Mouse (Mus musculus): ENCODE measurements around the gene Ccdc28a.

The Ccdc28a gene

DNA sequence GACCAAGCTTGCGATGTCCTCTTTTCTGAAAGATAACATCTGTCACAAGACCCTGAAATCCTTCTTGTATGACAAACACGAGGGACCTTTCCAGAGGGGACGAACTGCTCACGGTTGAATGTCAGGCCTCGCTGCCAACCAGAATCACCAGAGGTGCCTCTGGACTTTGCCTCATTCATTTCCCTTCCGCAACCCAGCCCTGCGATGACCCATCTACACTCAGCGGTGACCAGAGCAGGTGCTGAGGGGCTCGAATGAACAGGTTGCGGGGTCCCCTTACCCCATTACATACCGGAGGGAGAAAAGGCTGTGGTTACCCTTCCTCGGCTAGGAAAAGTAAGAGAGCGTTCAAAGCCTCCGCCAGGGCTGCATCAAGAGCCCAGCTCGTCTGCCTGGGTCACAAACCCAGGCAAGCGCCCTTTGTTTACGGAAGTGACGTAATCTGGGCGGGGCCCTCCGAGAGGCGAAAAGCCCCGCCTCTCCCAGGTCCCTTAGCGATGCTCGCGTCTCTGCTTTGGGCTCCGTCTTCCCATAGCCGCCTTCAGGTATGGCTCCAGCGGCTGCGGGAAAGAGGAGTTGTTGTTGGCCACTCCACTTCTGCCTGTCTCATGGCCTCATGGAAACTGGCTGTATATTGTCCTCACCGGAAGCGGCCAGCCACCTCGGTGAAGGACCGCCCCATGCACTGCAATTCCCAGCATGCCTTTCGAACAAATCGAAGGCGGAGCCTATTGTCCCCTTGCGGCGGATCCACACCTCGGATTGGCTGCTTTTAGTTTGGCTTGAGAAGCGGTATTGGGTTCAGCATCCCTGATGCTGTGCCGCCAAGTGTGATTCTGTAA lies at the start of gene Ccdc28a:
Gene Ccdc28a (minus strand): TSS at position 439 of the 842 bp plus-strand sequence.
- DNase-seq (ENCODE audit: low spot score in 2 of 2), result peak; percentile 93 to 95

DNA sequence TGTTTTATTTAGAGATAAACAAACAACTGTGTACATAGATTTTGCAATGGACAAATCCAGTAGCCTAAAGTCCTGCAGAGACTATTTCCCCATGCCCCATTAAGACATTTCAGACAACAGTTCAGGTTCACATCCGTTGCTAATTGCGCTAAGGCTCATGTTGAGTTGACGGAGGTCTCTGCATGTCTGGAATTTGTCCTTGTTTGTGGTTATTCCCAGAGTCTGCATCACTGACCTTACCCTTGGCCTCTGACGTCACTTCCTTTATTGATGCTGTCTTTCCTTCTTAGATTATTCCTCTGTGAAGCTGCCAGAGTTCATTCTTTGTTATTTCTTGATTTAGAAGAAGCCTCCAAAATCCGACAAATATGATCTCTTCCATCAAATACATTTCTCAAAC lies 49.2 kb upstream of the Ccdc28a start:
- no peak for DNase-seq (ENCODE audit: low spot score in 2 of 2)

DNA sequence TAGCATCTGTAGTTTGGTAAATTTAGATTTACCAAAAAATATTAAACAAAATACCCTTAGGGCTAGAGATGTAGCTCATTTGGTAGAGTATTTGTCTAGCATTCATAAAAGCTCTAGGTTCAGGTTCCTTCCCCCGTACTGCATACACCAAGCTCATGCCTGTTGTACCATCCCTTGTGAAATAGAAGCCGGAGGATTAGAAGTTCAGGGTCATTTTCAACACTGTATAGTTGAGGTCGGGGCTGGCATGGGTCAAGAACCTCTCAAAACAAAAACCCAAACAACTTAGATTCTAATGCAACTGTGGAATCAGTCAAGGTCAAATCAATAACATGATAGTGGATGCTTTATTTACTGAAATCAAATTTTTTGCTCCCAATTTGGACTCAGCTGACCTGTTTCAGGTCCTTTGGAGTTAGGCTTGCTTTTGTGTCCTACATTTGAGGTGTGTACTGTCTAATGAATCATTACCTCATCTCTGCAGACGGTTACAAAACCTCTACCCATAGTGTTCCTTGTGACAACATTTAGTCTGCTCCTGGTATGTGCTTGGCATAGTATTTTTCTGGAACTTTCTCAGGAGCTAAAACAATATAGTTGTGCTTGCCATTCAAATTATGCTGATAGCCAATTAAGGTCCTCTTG lies 41.4 kb upstream of the Ccdc28a start:
- no peak for DNase-seq (ENCODE audit: low spot score in 2 of 2)

DNA sequence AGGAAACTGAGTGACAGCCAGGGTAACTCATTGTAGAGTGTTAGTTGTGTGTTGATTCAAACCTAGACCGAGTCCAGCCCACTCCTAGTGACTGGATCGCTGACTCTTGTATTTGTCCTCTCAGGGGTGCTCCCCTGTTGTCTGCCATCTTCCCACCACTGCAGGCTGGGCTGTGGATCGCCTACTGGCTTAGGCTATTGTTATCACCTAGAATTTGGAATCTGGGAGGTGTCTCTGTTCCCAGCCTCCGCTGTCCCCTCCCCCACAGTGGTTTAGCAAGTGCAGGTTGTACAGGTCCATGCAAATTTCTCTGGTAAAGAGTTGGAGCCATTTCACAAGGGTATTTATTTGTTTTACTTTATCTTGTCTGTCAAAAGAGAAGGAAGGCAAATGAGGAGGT lies 16.5 kb upstream of the Ccdc28a start:
- DNase-seq (ENCODE audit: low spot score in 2 of 2), result no peak

DNA sequence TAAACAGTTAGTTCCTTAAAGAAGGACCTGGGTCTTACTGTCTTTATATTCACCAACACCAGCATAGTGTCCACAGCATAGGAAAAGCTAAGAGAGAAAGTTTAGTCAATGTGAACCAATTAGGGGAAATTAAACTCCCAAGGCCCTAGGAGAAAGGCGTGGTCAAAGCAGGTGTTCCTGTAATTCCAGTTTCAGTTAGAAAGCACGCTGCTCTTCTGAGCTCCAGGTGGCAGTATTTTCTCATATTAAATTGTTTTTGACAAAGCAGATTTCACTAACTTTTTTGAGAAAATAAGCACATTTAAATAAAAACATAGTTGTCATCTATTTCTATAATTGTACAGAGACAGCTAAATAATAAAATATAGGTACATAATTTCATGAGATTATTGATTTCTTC lies 8.8 kb upstream of the Ccdc28a start:
- DNase-seq (ENCODE audit: low spot score in 2 of 2), result no peak

DNA sequence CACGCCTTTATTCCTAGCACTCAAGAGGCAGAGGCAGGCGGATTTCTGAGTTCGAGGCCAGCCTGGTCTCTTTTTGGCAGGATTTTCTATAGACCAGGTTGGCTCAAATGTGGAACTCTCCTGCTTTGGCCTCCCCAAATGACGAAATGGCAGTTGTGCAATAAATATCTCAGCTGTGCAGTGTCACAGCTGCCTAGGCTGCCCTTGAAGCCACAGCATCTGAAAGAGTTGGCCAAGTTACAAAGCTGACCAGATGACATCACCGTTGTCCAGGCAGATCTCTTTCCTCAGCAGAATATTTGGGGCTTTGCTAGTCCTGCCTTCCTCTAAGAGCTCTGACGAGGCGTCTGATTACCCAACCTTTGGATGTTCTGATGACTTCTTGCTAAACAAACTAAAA lies 2.4 kb upstream of the Ccdc28a start:
- DNase-seq (ENCODE audit: low spot score in 2 of 2), result no peak

DNA sequence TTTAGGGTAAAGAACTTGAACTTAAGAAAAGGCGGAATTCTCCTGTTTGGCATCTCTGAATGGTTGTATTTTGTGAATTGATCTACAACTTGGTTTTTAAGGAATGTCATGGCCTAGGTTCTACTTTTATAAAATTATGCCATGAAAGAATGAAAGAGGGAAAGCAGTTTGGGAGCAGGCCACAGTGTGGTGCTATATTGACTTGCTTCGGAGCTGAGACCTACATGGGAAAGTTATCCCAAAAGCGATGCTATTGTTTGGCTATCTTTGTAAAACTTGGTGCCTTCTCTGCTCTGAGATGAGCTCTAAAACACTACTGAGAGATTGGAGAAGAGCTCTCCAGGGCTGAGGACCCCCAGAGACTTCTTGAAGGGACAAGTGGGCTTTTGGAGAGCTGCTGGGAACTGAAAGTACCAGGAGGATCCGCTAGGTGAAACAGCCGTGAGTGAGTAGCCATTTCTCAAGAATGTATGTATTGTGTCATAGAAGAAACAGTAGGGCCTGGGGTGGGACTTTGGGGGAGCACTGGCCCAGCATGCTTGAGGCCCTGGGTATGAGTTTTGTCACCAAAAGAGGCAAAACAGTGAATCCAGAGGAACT lies 1.6 kb upstream of the Ccdc28a start:
- DNase-seq (ENCODE audit: low spot score in 2 of 2), result no peak

DNA sequence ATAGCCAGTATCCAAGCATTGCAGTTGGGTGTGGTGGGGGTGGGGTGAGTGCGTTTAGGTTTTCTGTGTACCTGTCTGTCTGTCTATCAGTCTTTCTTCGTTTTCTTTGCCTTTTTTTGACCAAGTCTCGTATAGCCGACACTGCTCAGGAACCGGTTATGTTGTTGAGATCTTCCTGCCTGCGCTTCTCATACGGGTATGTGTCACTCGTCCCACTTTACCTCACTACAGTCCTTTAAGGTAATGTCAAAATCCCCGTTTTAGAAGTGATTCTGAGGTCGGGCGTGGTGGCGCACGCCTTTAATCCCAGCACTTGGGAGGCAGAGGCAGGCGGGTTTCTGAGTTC lies 577 bp upstream of the Ccdc28a start:
- DNase-seq (ENCODE audit: low spot score in 2 of 2), result no peak

DNA sequence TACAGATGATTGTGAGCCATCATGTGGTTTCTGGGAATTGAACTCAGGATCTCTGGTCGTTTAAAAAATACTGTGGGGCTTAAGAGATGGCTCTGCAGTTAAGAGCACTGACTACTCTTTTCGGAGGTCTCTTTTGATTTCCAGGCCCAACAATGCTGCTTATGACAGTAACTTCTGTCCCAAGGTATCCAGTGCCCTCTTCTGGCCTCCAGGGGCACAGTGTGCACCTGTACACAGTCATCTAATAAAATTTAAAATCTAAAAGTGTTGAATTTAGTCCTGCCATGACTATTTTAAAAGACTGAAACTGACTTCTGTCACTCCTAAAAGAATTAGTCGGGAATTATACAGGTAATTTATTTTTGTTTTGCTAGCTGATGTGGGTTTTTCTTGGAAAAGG lies 907 bp downstream of the Ccdc28a start:
- no peak for DNase-seq (ENCODE audit: low spot score in 2 of 2)

DNA sequence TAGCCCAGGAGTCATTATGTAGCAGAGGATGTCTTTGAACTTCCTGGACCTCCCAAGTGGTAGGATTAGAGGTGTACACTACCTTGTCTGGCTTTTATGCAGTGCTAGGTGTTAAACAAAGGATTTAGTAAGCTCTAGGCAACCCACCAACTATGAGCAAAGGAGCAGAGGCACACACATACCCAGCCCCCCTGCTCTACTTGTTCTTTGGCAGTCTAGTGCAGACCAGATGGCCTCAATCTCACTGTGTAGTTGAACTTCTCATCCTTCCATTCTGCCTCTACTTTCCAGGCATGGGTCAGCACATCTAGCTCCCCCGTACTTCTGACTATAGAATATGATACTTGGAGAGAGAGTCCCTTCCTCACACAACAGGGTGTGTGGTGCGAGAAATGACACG lies 10.4 kb downstream of the Ccdc28a start:
- DNase-seq (ENCODE audit: low spot score in 2 of 2), result no peak

DNA sequence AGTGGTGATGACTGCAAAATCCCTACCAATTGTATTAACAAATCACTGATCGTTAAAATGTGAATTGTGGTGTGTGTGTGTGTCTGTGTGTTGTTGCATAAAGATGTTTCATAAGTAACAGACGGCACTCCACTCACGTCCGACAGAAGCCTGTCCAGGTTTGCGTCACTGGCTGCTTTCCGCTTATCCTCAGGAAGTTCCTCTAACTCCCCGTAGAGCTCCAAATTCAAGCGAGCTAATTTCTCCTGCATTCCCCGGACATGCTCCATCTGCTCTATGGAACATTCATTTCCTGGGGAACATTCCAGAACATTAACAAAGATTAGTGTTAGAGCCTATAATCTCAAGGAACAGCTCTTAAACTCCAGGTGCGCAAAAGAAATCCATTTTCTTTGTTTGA lies 15.4 kb downstream of the Ccdc28a start:
- no peak for DNase-seq (ENCODE audit: low spot score in 2 of 2)

DNA sequence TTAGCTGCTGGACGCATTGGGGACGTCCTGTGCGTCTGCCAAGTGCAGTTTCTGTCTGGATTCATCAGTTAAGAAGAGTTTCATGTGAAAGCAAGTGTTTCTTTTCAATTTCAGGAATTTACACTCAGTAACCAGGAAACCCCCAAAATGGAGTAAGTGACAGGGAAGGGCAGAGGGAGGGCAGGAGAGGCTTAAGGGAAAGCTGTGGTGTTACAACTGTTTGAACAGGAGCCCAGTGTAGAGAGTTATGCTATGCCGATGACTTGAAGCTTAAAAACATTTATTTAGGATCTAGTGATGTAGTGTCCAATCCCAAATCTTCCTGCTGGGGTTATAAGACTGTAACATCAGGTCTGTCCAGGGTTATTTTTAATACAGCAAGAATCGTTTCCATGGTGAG lies 20.7 kb downstream of the Ccdc28a start:
- no peak for DNase-seq (ENCODE audit: low spot score in 2 of 2)

DNA sequence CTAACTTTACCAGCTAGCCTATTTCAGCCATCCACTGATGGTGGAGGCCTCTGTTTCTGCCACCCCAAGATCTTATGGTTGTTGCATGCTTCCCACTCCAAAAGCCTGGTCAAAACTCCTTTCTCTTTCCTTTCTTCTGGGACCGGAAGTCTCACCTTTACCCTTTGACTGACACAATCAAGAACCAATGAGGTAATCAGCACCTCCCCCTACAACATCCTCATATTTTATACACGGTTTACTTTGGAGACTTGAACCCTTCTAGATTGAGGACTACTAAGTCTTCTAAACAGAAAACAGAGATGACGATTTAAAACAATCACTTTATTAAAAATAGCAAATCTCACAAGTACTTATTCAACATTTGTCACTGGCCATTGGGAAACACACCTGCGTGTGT lies 21.4 kb downstream of the Ccdc28a start:
- DNase-seq (ENCODE audit: low spot score in 2 of 2), result no peak

DNA sequence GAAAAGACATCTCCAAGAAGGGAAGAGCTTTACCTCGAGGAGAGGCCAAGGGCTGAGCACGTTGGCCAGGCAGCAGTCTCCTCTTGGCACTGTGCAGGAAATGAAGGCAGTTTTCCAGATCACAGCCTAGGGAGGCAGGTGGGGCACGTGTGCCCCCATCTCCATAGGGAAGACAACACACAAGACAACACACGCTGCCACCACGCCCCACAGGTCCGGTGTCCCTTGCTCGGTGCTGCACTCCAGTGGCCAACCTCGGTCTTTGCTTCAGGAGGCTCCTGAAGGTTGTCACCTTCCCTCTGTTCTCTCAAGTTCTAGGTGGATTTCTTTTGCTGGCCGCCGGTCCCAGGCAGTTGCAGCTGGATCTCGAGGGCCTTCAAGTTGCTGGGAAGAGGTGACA lies 24.1 kb downstream of the Ccdc28a start, which contains the start of gene Ect2l:
Gene Ect2l (minus strand): TSS at position 165 of the 400 bp plus-strand sequence.
- no peak for DNase-seq (ENCODE audit: low spot score in 2 of 2)

DNA sequence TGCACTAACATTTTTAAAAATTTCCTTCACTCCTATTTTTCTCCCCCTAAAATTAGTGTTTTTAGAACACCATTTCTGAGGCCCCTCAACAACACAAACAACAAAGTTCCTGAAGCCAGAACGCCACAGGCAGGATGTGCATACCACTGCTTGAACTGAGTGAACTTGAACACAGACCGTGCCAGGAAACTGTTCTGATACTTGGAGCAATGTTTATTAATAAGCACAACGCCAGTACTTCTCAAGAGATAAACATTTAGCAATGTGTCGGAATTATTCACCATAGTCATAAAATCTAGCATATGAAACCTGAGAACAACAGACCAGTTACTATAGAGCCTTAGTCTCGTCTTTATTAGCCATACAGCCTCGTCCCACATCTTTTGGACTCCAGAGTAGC lies 24.7 kb downstream of the Ccdc28a start:
- no peak for DNase-seq (ENCODE audit: low spot score in 2 of 2)

DNA sequence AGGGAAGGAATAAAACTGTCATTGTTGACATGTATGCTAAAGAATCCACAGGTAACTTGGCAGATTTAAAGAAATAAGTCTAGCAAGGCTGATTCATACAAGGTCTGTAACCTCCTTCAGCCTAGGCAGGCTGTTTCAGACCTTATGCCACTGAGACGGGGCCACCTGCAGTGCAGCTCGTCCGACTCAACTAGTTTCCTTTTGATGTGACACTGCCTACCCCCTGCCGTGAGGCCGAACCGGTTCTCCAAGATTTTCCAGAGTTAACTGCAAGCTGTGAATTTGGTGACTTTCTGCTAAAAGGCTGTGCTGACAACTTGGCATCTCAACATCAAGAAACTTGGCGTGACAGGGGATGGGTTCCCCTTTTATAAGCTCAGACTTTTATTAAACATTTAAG lies 30.7 kb downstream of the Ccdc28a start:
- DNase-seq (ENCODE audit: low spot score in 2 of 2), result no peak

DNA sequence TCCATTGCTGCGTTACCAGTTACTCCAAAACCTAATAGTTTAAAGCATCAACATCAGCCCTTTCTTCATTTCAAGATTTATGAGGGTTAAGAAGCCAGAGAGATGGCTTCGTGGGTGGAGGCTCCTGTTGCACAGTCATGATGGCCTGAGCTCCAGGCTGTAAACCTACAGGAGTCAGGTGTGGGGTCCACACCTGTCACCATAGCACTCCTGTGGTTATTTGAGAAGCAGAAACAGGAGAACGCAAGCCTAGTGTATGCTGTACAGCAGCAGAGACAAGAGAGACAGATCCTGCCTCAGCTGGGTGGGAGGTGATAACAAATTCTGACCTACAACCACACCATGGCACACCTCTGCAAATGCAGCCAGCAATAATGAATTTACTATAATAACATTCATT lies 32.4 kb downstream of the Ccdc28a start:
- DNase-seq (ENCODE audit: low spot score in 2 of 2), result no peak

DNA sequence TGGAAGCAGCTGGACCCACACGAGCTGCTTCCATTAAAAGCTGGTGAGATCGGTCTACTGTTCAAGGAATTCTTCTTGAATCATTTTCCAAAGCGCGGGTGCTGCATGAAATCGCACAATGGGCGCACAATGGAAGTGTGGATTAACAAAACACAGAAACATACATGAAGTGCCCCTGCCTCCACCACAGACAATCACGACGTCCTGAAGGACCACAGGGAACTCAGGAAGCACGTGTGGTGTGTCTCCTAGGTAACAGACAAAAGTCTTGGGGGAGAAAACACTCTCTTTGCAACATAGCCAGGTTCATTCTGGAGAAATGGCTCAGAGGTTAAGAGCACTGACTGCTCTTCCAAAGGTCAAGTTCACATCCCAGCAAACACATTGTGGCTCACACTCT lies 34.1 kb downstream of the Ccdc28a start:
- no peak for DNase-seq (ENCODE audit: low spot score in 2 of 2)

DNA sequence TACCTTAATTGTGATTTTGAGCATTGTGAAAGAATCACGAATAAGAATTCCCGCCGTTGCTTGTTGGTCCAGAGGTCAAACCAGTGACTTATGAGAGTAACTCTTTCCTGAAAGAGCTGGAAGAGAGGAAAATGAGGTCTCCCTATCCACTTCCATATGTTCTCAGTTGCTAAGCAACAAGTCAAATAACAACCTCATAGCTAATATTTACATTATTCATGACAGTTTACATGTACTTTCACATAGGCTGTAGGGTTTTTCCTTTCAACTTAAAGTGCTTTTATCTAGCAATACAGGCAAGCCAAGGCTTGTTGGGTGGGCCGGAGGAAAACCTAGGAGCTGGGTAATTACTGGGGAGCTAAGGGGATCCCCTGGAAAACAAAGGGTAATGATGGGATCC lies 34.9 kb downstream of the Ccdc28a start:
- no peak for DNase-seq (ENCODE audit: low spot score in 2 of 2)

DNA sequence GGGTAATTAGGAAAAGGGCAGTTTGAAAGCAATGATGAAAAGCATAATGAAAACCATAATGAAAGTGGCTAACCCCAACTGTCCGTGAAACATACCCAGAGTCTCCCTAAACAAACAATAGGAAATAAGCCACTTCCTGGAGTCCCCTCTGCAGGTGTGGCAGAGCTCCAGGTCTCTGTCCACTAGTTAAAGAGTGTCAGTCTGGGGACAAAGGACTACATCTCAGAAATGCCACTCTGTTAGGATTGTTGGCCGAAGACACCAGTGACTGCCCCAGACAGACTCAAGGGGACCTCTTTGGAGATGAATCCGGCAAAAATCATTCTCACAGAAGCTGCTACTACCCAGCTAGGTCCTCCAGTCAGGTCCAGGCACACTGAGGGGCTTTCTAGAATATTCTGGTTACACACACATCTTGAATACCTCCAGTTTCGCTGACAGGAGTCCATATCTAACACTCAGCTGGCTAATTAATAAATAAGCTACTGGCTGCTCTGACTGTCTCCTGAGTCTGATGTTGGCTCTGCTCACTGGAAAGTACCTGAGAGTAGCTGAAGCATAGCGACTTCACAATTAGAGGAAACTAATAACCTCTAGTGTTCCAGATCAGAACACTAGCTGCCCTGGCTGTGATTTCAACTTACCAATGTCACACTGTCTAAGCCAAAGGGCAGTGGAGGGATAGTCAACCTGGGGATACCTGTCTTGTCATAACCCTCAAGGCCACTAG lies 36.3 kb downstream of the Ccdc28a start:
- DNase-seq (ENCODE audit: low spot score in 2 of 2), result no peak

DNA sequence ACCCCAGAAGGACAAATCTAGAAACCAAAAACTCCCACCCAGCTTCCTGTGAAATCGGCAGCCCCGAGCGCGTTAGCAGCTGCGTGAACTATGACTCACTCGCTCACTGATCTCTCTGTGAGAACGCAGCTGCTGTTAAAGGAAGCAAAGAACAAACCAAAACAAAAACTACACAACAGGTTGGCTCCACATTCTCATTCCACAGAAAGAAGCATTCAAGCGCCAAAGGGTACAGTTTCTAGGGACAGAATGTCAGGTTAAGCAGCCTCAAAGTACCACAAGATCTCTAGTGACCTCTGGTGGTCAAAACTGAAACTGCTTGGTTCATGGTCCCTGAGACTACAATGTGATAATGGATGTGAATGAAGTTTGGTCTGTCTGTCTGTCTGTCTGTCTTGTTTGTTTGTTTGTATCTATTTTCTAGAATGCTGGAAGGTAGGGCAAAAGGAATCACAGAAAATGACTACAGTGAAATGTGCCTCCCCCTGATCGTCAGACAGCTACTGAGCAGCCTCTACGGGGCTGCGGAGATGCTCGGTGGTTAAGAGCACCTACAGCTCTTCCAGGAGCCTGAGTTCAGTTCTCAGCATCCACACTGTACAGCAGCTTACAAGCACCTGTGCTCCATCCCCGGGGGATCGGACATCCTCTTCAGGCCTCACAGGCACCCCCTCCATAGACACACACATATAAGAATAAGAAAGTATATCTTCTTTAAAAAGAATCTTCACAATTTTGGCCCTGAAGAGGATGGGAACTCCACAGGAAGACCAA lies 37.4 kb downstream of the Ccdc28a start:
- DNase-seq (ENCODE audit: low spot score in 2 of 2), result peak; percentile 46 to 58

DNA sequence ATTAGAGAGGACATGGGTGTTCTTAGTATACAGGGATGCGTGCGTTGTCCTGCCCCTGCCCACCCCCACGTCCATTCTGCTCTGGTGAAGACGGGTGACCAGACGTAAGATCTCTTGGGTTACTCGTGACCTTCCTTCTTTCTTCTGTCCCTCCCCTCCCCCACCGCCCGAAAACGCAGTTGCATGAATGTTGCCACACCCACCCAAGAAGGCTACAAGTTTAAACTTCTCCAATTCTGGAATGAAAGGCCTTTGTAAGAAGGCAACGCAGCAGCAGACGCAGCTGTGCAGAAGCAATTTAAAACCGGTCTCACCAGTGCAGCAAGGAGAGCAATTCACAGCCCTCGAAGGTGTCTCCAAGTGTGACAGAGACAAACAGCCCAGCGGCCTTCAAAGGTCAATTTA lies 40.1 kb downstream of the Ccdc28a start:
- no peak for DNase-seq (ENCODE audit: low spot score in 2 of 2)
